Mouse (Mus musculus) midbrain, embryonic 16.5 days (tissue): ENCODE results near the gene Dsn1. TPM values are rescaled to one million over a fixed set of nuclear protein-coding genes. Genes with fewer than 3 reads are reported as not detected.

ENCODE experiments used
- ATAC-seq: fragments of 200-750 bp; cut with Nextera tagmentation; 2 replicates; pipeline ENCODE4 v1.8.0; 2017; ENCODE audit warnings: moderate TSS enrichment
- H3K27ac ChIP-seq: fragments of 300-500 bp; sonication (generic); 2 replicates; pipeline ENCODE4 v1.5.1; 2014; ENCODE audit warnings: mild to moderate bottlenecking, low read length, mixed read lengths
- H3K27me3 ChIP-seq: fragments of 300-500 bp; sonication (generic); 2 replicates; pipeline ENCODE4 v1.6.1; 2014; ENCODE audit warnings: low read depth, low read length, mixed read lengths; ENCODE audit not compliant: control insufficient read depth, insufficient read depth
- H3K36me3 ChIP-seq: fragments of 300-500 bp; sonication (generic); 2 replicates; pipeline ENCODE4 v1.6.1; 2014; ENCODE audit warnings: mild to moderate bottlenecking, low read length, moderate library complexity, mixed read lengths; ENCODE audit not compliant: control insufficient read depth, insufficient read depth
- H3K4me1 ChIP-seq: fragments of 300-500 bp; sonication (generic); 2 replicates; pipeline ENCODE4 v1.6.1; 2014; ENCODE audit warnings: mild to moderate bottlenecking, low read length, mixed read lengths; ENCODE audit not compliant: control insufficient read depth, insufficient read depth
- H3K4me2 ChIP-seq: fragments of 300-500 bp; sonication (generic); 2 replicates; pipeline ENCODE4 v1.6.1; 2014; ENCODE audit warnings: mild to moderate bottlenecking, low read length, mixed read lengths
- H3K4me3 ChIP-seq: fragments of 300-500 bp; sonication (generic); 2 replicates; pipeline ENCODE4 v1.5.1; 2014; ENCODE audit warnings: low read depth, mild to moderate bottlenecking, low read length, moderate library complexity, mixed read lengths
- H3K9ac ChIP-seq: fragments of 300-500 bp; sonication (generic); 2 replicates; pipeline ENCODE4 v1.6.1; 2014; ENCODE audit warnings: low read depth, low read length, mixed read lengths
- H3K9me3 ChIP-seq: fragments of 300-500 bp; sonication (generic); replicated peaks from 2 replicates; pipeline ENCODE4 v1.6.1; 2014; ENCODE audit warnings: mild to moderate bottlenecking, low read length, mixed read lengths; ENCODE audit not compliant: control insufficient read depth, poor library complexity, severe bottlenecking
- WGBS: fragments of 180-500 bp; shearing (Covaris S2); extraction: QIAGEN DNeasy Blood & Tissue Kit; methylation state at CpG from one replicate; pipeline ENCODE4 v1.1.7; 2014; 5-methylcytosine and 5-hydroxymethylcytosine counted together
- polyA plus RNA-seq: library from polyadenylated mRNA; unstranded; fragments of >200 nt; fragmentation: Nextera tagmentation; extraction: Ambion mirVana; gene quantifications from 2 replicates; pipeline ENCODE4 v1.2.1, GENCODE M21; 2015

Dsn1 gene
- polyA plus RNA-seq, 1 experiment from 2014 or later, result 7.0 TPM

DNA sequence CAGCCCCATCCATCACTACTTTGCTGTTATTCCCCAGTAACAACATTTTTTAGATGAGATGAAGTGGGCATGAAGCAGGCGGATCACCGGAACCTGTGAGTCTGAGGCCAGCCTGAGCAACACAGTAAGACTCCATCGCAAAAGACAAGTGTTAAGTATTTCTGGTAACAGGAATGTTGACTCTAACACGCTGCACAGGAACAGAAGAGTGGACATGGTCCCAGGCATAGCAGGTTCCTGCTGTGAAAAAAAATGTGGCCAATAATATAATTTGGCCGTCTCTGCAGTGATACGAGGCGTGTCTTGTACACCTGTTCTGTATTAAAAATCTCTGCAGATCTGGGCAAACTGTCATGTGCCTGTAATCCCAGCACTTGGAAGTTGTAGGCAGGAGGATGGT lies 28.4 kb upstream of the Dsn1 start:
- WGBS, result 91% methylated on average over 7 of the region's 7 CpGs
- Histone ChIP-seq H3K9ac (no peak overlapping the region), H3K36me3 (peaks cover 34% of the 10 kb centered on the region), H3K4me2 (no peak overlapping the region), H3K27ac (no peak overlapping the region), H3K27me3 (no peaks in the 10 kb centered on the region), H3K9me3 (no peaks in the 10 kb centered on the region), H3K4me3 (no peak overlapping the region), H3K4me1 (no peaks in the 10 kb centered on the region)
- ATAC-seq, result no peak

GRCm38 (mm10) chr2:157030804-157031203 lies 23.9 kb upstream of the Dsn1 start:
- H3K36me3 ChIP-seq, result peaks cover 57% of the 10 kb centered on the region
- ATAC-seq, result peak; percentile 32; the same call in 1 of the 2 replicates
- H3K27me3 ChIP-seq, result no peaks in the 10 kb centered on the region
- no peaks in the 10 kb centered on the region for H3K9me3 ChIP-seq
- 42% methylated on average over 9 of the region's 9 CpGs for WGBS
- no peak overlapping the region for H3K4me2 ChIP-seq
- no peak overlapping the region for H3K4me3 ChIP-seq
- no peak overlapping the region for H3K27ac ChIP-seq
- no peak overlapping the region for H3K9ac ChIP-seq
- H3K4me1 ChIP-seq, result no peaks in the 10 kb centered on the region

GRCm38 (mm10) chr2:157028261-157028660 lies 21.3 kb upstream of the Dsn1 start:
- H3K4me2 ChIP-seq, result no peak overlapping the region
- H3K27ac ChIP-seq, result no peak overlapping the region
- H3K36me3 ChIP-seq, result peaks cover 79% of the 10 kb centered on the region
- ATAC-seq, result no peak
- no peak overlapping the region for H3K9ac ChIP-seq
- H3K9me3 ChIP-seq, result no peaks in the 10 kb centered on the region
- 89% methylated on average over 4 of the region's 4 CpGs for WGBS
- no peak overlapping the region for H3K4me3 ChIP-seq
- no peaks in the 10 kb centered on the region for H3K4me1 ChIP-seq
- H3K27me3 ChIP-seq, result no peaks in the 10 kb centered on the region

GRCm38 (mm10) chr2:157027106-157028008 lies 20.4 kb upstream of the Dsn1 start:
- no peaks in the 10 kb centered on the region for H3K27me3 ChIP-seq
- H3K9ac ChIP-seq, result no peak overlapping the region
- no peak overlapping the region for H3K4me3 ChIP-seq
- H3K36me3 ChIP-seq, result peaks cover 83% of the 10 kb centered on the region
- no peaks in the 10 kb centered on the region for H3K4me1 ChIP-seq
- H3K9me3 ChIP-seq, result no peaks in the 10 kb centered on the region
- ATAC-seq, result no peak
- WGBS, result 92% methylated on average over 21 of the region's 21 CpGs
- no peak overlapping the region for H3K27ac ChIP-seq
- no peak overlapping the region for H3K4me2 ChIP-seq

DNA sequence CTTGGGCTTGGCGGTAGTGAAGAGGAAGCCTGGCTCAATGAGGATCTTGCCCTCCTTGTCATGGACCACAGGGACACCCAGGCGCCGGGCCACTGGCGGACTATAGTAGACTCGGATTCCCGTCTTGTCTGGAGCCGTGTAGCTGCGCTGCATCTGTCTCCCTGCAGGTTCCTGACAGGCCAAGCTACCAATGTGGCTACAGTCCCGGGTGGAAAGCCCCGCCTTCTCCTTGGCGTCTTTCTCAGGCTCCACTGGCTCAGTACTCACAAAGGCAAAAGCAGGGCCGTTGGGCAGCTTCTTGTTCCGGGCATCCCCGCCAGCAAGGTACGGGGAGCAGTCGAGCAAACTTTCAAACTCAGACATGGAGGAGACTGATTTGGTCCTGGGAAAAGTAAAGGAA lies 14.2 kb upstream of the Dsn1 start:
- Histone ChIP-seq H3K4me2 (no peak overlapping the region), H3K9ac (no peak overlapping the region), H3K9me3 (no peaks in the 10 kb centered on the region), H3K4me3 (no peak overlapping the region), H3K36me3 (peaks cover 85% of the 10 kb centered on the region), H3K27ac (no peak overlapping the region), H3K27me3 (no peaks in the 10 kb centered on the region), H3K4me1 (no peaks in the 10 kb centered on the region)
- WGBS, result 95% methylated on average over 16 of the region's 16 CpGs
- no peak for ATAC-seq

DNA sequence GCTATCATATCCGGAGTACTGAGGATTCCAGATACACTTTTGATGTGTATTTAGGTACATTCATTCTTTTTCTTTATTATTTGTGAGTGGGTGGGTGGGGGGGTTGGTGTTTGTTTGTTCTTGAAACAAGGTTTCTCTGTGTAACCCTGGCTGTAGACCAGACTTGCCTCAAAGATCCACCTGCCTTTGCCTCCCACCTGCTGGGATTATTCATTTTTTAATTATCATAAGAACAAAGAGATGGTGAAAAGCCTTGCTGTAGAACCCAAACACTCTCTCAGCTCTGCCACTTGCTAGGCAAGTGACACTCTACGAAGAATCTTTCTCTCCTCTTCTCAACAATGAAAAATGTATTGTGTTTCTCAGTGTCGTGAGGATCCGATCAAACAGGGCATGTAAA lies 12.3 kb upstream of the Dsn1 start:
- H3K36me3 ChIP-seq, result peaks cover 74% of the 10 kb centered on the region

DNA sequence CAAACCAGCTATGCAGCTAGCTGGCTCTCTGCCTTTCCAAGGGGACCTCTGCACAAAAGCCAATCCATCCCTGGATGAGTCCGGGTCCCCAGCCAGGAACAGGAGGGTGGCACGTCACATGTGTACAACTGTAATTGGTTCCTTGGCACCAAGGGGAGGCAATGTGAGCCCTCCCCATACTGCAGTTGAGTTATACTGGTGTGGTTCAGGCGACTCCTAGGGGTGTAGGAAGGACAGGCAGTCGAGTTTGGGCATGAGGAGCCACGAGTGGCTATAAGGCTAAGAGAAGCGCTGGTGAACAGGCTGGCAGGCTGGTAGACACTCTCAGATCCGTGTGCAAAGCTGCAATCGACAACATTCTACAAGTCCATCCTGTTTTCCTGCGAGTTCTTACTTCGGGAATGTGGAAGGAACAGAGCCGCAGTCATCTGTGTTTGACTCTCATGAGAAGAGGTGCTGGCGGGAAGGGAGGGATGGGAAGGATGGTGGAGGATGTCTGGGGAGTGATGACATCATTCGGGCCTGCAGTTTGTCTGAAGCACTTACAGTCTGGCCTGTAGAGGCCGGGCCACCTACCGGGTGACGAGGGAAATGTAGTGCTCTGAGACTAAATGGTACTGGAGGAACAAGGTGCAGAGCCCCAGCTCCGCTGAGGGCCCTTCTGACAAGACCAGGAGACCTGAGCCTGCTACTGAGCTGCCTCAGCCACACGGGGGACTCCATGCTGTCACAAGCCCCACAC lies 9.7 kb upstream of the Dsn1 start:
- Histone ChIP-seq H3K9ac (no peak overlapping the region), H3K36me3 (peaks cover 57% of the 10 kb centered on the region), H3K4me3 (no peak overlapping the region), H3K9me3 (no peaks in the 10 kb centered on the region), H3K27me3 (no peaks in the 10 kb centered on the region), H3K27ac (no peak overlapping the region), H3K4me1 (no peaks in the 10 kb centered on the region), H3K4me2 (no peak overlapping the region)
- 85% methylated on average over 18 of the region's 18 CpGs for WGBS
- 0 out of 2 replicates have a peak, but pooled peaks have one; percentile 36 for ATAC-seq

More for the DNA sequence above, 12.3 kb upstream of the Dsn1 start:
- no peak overlapping the region for H3K9ac ChIP-seq
- H3K27me3 ChIP-seq, result no peaks in the 10 kb centered on the region
- H3K27ac ChIP-seq, result no peak overlapping the region
- H3K9me3 ChIP-seq, result no peaks in the 10 kb centered on the region
- WGBS, result 75% methylated on average over 4 of the region's 4 CpGs
- H3K4me3 ChIP-seq, result no peak overlapping the region
- no peak for ATAC-seq
- H3K4me2 ChIP-seq, result no peak overlapping the region
- H3K4me1 ChIP-seq, result no peaks in the 10 kb centered on the region

DNA sequence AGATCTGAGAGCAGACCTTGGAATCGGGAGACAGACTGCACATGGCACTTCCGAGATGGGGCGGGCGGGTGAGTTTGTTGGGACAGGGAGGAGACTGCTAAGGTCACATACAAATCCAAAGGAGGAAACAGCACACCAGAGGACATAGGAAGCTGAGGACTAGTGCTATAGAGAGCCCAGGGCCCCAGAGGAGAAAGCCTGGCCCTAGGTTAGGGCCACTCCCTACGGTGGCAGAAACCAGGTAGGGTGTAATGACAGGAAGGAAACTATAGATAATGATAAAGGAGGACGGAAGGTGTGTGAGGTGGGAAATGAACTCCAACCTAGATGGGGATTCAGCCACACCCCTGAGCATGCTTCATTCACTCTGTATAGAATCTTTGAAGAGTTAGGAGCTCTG lies 5.4 kb upstream of the Dsn1 start:
- no peaks in the 10 kb centered on the region for H3K9me3 ChIP-seq
- ATAC-seq, result no peak
- 91% methylated on average over 6 of the region's 6 CpGs for WGBS

More for the DNA sequence above, 5.4 kb upstream of the Dsn1 start:
- Histone ChIP-seq H3K4me2 (no peak overlapping the region), H3K27me3 (no peaks in the 10 kb centered on the region), H3K4me1 (peaks cover 1% of the 10 kb centered on the region), H3K4me3 (no peak overlapping the region), H3K27ac (no peak overlapping the region), H3K36me3 (peaks cover 21% of the 10 kb centered on the region), H3K9ac (no peak overlapping the region)
